Mouse (Mus musculus): ENCODE results near the gene Gprin1. TPM values are rescaled to one million over a fixed set of nuclear protein-coding genes. Genes with fewer than 3 reads are reported as not detected.
A peak's percentile ranks its signal among the peaks of the same experiment; 100 is the strongest.

The Gprin1 gene
- polyA plus RNA-seq, 2 experiments: 0.01 to 0.03 TPM

GRCm38 (mm10) chr13:54752656-54753055 is 3.0 kb upstream of the Gprin1 start:
- 52% methylated on average over 10 of the region's 10 CpGs for WGBS (ENCODE audit: insufficient replicate concordance)
- Histone ChIP-seq H3K9me3 (ENCODE audit: control insufficient read depth, low read length) (no peaks in the 10 kb centered on the region), H3K4me1 (replicated peaks; ENCODE audit: control insufficient read depth in 2 of 2, insufficient read depth in 2 of 2, low read length in 1 of 2) (0 out of 4 replicates have a peak, but pooled peaks cover 0 to under 1% of the 10 kb centered on the region in 2 experiments), H3K4me3 (ENCODE audit: insufficient read depth in 1 of 2, low read depth in 2 of 2, low read length in 2 of 2) (no peak overlapping the region), H3K4me2 (ENCODE audit: low read depth) (no peak overlapping the region), H3K9ac (replicated peaks) (no peak overlapping the region), H3K27me3 (ENCODE audit: control insufficient read depth, insufficient read depth, low read length) (peaks cover 26% of the 10 kb centered on the region), H3K27ac (no peak overlapping the region), H3K36me3 (replicated peaks; ENCODE audit: control insufficient read depth, insufficient read depth, low read depth) (no peaks in the 10 kb centered on the region)
- DNase-seq (ENCODE audit: low read depth in 3 of 3, low spot score in 3 of 3) (no peak), ATAC-seq (ENCODE audit: insufficient read depth) (no peak)
- TF ChIP-seq EP300 (IDR thresholded peaks at IDR 0.05; ENCODE audit: low read depth): no peak
- TF ChIP-seq CTCF (IDR thresholded peaks at IDR 0.05; ENCODE audit: low read depth): no peak

GRCm38 (mm10) chr13:54750699-54751098 is 1.0 kb upstream of the Gprin1 start:
- 4% methylated on average over 8 of the region's 8 CpGs for WGBS (ENCODE audit: insufficient replicate concordance)
- Histone ChIP-seq H3K4me3 (ENCODE audit: insufficient read depth in 1 of 2, low read depth in 2 of 2, low read length in 2 of 2) (no peak overlapping the region), H3K9ac (replicated peaks) (no peak overlapping the region), H3K36me3 (replicated peaks; ENCODE audit: control insufficient read depth, insufficient read depth, low read depth) (no peaks in the 10 kb centered on the region), H3K27ac (no peak overlapping the region), H3K27me3 (ENCODE audit: control insufficient read depth, insufficient read depth, low read length) (peaks cover 26% of the 10 kb centered on the region), H3K9me3 (ENCODE audit: control insufficient read depth, low read length) (no peaks in the 10 kb centered on the region), H3K4me1 (replicated peaks; ENCODE audit: control insufficient read depth in 2 of 2, insufficient read depth in 2 of 2, low read length in 1 of 2) (no peaks in the 10 kb centered on the region), H3K4me2 (ENCODE audit: low read depth) (no peak overlapping the region)
- DNase-seq (ENCODE audit: low read depth in 3 of 3, low spot score in 3 of 3) (peak in 1 of 3 experiments; percentile 3), ATAC-seq (ENCODE audit: insufficient read depth) (no peak)
- TF ChIP-seq CTCF (IDR thresholded peaks at IDR 0.05; ENCODE audit: low read depth) (no peak), EP300 (IDR thresholded peaks at IDR 0.05; ENCODE audit: low read depth) (no peak)

- Histone ChIP-seq H3K4me3 (ENCODE audit: insufficient read depth in 1 of 2, low read depth in 2 of 2, low read length in 2 of 2) (peak overlapping the region; percentile 33 to 43; a peak in 3 of 4 replicates), H3K9ac (replicated peaks) (no peak overlapping the region)
- DNase-seq (ENCODE audit: low read depth in 3 of 3, low spot score in 3 of 3): no peak
These were observed 412 bp downstream of the Gprin1 start for GRCm38 (mm10) chr13:54749061-54749863.

GRCm38 (mm10) chr13:54748721-54749060 is 983 bp downstream of the Gprin1 start:
- Histone ChIP-seq H3K36me3 (replicated peaks; ENCODE audit: control insufficient read depth, insufficient read depth, low read depth) (no peaks in the 10 kb centered on the region), H3K9ac (replicated peaks) (no peak overlapping the region), H3K27ac (no peak overlapping the region), H3K27me3 (ENCODE audit: control insufficient read depth, insufficient read depth, low read length) (peaks cover 26% of the 10 kb centered on the region), H3K4me3 (ENCODE audit: insufficient read depth in 1 of 2, low read depth in 2 of 2, low read length in 2 of 2) (no peak overlapping the region), H3K4me1 (replicated peaks; ENCODE audit: control insufficient read depth in 2 of 2, insufficient read depth in 2 of 2, low read length in 1 of 2) (no peaks in the 10 kb centered on the region), H3K9me3 (ENCODE audit: control insufficient read depth, low read length) (no peaks in the 10 kb centered on the region), H3K4me2 (ENCODE audit: low read depth) (no peak overlapping the region)
- no peak for DNase-seq (ENCODE audit: low read depth in 3 of 3, low spot score in 3 of 3)
- TF ChIP-seq CTCF (IDR thresholded peaks at IDR 0.05; ENCODE audit: low read depth) (no peak), EP300 (IDR thresholded peaks at IDR 0.05; ENCODE audit: low read depth) (no peak)
- 44% methylated on average over 10 of the region's 10 CpGs for WGBS (ENCODE audit: insufficient replicate concordance)
- no peak for ATAC-seq (ENCODE audit: insufficient read depth)

More at GRCm38 (mm10) chr13:54749061-54749863, 412 bp downstream of the Gprin1 start:
- no peaks in the 10 kb centered on the region for H3K36me3 ChIP-seq (replicated peaks; ENCODE audit: control insufficient read depth, insufficient read depth, low read depth)
- WGBS (ENCODE audit: insufficient replicate concordance): 2% methylated on average over 89 of the region's 100 CpGs
- H3K4me1 ChIP-seq (replicated peaks; ENCODE audit: control insufficient read depth in 2 of 2, insufficient read depth in 2 of 2, low read length in 1 of 2): no peaks in the 10 kb centered on the region
- H3K27me3 ChIP-seq (ENCODE audit: control insufficient read depth, insufficient read depth, low read length): peaks cover 26% of the 10 kb centered on the region
- H3K4me2 ChIP-seq (ENCODE audit: low read depth): peak overlapping the region; percentile 57
- no peaks in the 10 kb centered on the region for H3K9me3 ChIP-seq (ENCODE audit: control insufficient read depth, low read length)
- no peak; the same call in 1 of the 2 replicates for ATAC-seq (ENCODE audit: insufficient read depth)
- TF ChIP-seq EP300 (IDR thresholded peaks at IDR 0.05; ENCODE audit: low read depth) (no peak), CTCF (IDR thresholded peaks at IDR 0.05; ENCODE audit: low read depth) (no peak)
- H3K27ac ChIP-seq: no peak overlapping the region

- no peak for ATAC-seq (ENCODE audit: insufficient read depth)
- Histone ChIP-seq H3K27me3 (ENCODE audit: control insufficient read depth, insufficient read depth, low read length) (peaks cover 26% of the 10 kb centered on the region), H3K9ac (replicated peaks) (no peak overlapping the region), H3K4me3 (ENCODE audit: insufficient read depth in 1 of 2, low read depth in 2 of 2, low read length in 2 of 2) (no peak overlapping the region), H3K9me3 (ENCODE audit: control insufficient read depth, low read length) (no peaks in the 10 kb centered on the region), H3K27ac (no peak overlapping the region), H3K4me2 (ENCODE audit: low read depth) (no peak overlapping the region), H3K4me1 (replicated peaks; ENCODE audit: control insufficient read depth in 2 of 2, insufficient read depth in 2 of 2, low read length in 1 of 2) (no peaks in the 10 kb centered on the region), H3K36me3 (replicated peaks; ENCODE audit: control insufficient read depth, insufficient read depth, low read depth) (no peaks in the 10 kb centered on the region)
- 71% methylated on average over 8 of the region's 8 CpGs for WGBS (ENCODE audit: insufficient replicate concordance)
- TF ChIP-seq CTCF (IDR thresholded peaks at IDR 0.05; ENCODE audit: low read depth) (no peak), EP300 (IDR thresholded peaks at IDR 0.05; ENCODE audit: low read depth) (no peak)
- DNase-seq (ENCODE audit: low read depth in 3 of 3, low spot score in 3 of 3): no peak
These were observed 1.5 kb downstream of the Gprin1 start for GRCm38 (mm10) chr13:54748190-54748589.
